In the genomic region with DNA sequence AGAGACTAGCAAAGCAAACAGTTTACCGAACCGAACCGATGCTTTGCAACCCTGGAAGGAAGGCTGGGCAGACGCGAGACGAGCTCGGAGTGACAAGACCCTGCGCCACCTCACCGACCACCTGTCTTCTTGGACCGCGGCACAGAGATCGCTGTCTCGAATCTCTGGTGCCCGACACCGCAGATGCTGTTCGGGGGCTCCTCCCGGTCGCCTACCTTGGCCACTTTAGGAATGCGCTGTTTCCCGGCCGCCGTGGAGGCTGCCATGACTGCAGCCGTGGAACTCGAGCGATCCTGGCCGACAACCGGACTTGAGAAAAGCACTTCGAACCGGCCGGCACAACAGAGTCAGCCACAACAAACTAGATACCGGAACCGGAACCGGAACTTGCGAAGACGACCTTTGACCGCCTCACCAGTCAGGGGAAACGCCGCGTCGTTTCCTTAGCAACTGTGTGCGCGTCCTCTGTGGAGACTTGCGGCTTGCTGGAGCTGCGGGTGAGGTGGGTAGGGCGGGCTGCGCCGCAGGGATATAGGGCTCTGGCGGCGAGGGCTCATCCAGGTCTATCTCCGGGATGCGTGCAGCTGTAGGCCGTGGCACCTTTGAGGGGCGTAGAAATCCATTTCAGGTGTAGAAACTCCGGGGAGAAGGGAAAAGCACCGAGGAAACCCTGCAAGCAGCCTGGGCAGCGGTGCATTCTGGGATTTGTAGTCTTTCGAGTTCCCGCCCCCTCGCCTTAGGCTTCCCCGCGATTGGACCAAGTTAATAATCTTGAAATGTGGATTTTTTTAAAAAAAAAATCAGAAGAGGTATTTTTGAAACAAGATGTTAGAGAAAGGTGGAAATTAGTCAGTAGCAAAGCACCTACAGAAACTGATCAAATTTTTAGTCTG, we compare ENCODE assay signal across 7 mouse cellular contexts. TPM values are rescaled to one million over a fixed set of nuclear protein-coding genes. Genes with fewer than 3 reads are reported as not detected.
DNase-seq lines count a peak whose midpoint lies in the region; ATAC-seq lines count a peak whose summit lies in the region.

Cfap61 (plus strand) TSS at position 446 of the 893 bp plus-strand sequence.
Crnkl1 (minus strand) TSS at position 676 of the 893 bp plus-strand sequence.

- H3K9me3 ChIP-seq in embryonic facial prominence, embryonic 11.5 days (replicated peaks; ENCODE audit: control insufficient read depth, low read length): no peaks in the 10 kb centered on the region
- no peaks in the 10 kb centered on the region for H3K9me3 ChIP-seq in limb, embryonic 10.5 days (replicated peaks)
- H3K9me3 ChIP-seq in midbrain, embryonic 13.5 days: no peaks in the 10 kb centered on the region

- no peak within 1 kb of the TSS for H3K27ac ChIP-seq in embryonic facial prominence, embryonic 11.5 days (replicated peaks; ENCODE audit: low read depth, low read length)
- peak within 1 kb of the TSS; percentile 42 for H3K27ac ChIP-seq in limb, embryonic 10.5 days
- H3K27ac ChIP-seq in midbrain, embryonic 13.5 days: 0 out of 2 replicates have a peak within 1 kb of the TSS, but pooled peaks have one; percentile 35

- H3K4me3 ChIP-seq in embryonic facial prominence, embryonic 11.5 days (ENCODE audit: low read depth, low read length): peak within 1 kb of the TSS; percentile 70
- H3K4me3 ChIP-seq in limb, embryonic 10.5 days: peak within 1 kb of the TSS; percentile 91
- H3K4me3 ChIP-seq in midbrain, embryonic 13.5 days (replicated peaks): peak within 1 kb of the TSS; percentile 93

- H3K9ac ChIP-seq in embryonic facial prominence, embryonic 11.5 days (replicated peaks; ENCODE audit: low read length): peak within 1 kb of the TSS; percentile 43
- peak within 1 kb of the TSS; percentile 70 for H3K9ac ChIP-seq in midbrain, embryonic 13.5 days (replicated peaks)

- no peaks in the 10 kb centered on the region for H3K36me3 ChIP-seq in embryonic facial prominence, embryonic 11.5 days (replicated peaks; ENCODE audit: control insufficient read depth, insufficient read depth, low read depth, low read length)
- peaks cover 32% of the 10 kb centered on the region for H3K36me3 ChIP-seq in limb, embryonic 10.5 days
- peaks cover 30% of the 10 kb centered on the region for H3K36me3 ChIP-seq in midbrain, embryonic 13.5 days

- no peaks in the 10 kb centered on the region for H3K27me3 ChIP-seq in embryonic facial prominence, embryonic 11.5 days (ENCODE audit: control insufficient read depth, insufficient read depth, low read length)
- H3K27me3 ChIP-seq in limb, embryonic 10.5 days (ENCODE audit: low read depth, poor library complexity, severe bottlenecking): no peaks in the 10 kb centered on the region
- no peaks in the 10 kb centered on the region for H3K27me3 ChIP-seq in midbrain, embryonic 13.5 days

- H3K4me1 ChIP-seq in embryonic facial prominence, embryonic 11.5 days (ENCODE audit: control insufficient read depth, insufficient read depth, low read length): no peaks in the 10 kb centered on the region
- peaks cover 8% of the 10 kb centered on the region for H3K4me1 ChIP-seq in limb, embryonic 10.5 days
- H3K4me1 ChIP-seq in midbrain, embryonic 13.5 days (replicated peaks): peaks cover 10% of the 10 kb centered on the region

- peak; percentile 96 for ATAC-seq in embryonic facial prominence, embryonic 11.5 days (replicated peaks; ENCODE audit: insufficient number of reproducible peaks, low FRiP score, low TSS enrichment, low read depth)
- ATAC-seq in granulocyte monocyte progenitor cell, adult 5-6 weeks (replicated peaks; ENCODE audit: poor library complexity, severe bottlenecking): peak; percentile 97
- peak; percentile 99 for ATAC-seq in midbrain, embryonic 13.5 days

- peak; percentile 96 for DNase-seq in adrenal gland, postnatal 14 days
- peak; percentile 99 for DNase-seq in embryonic facial prominence, embryonic 11.5 days (ENCODE audit: low spot score)
- peak; percentile 95 for DNase-seq in kidney, adult 11 months
- DNase-seq in limb, embryonic 10.5 days (ENCODE audit: low spot score): peak; percentile 96
- peak; percentile 87 for DNase-seq in spleen, adult 12 weeks (ENCODE audit: low spot score)

- under 1% methylated on average over 61 of the region's 61 CpGs for WGBS in embryonic facial prominence, embryonic 11.5 days
- under 1% methylated on average over 61 of the region's 61 CpGs for WGBS in limb, embryonic 10.5 days
- under 1% methylated on average over 61 of the region's 61 CpGs for WGBS in midbrain, embryonic 13.5 days

- peak within 1 kb of the TSS; percentile 61 for H3K4me2 ChIP-seq in embryonic facial prominence, embryonic 11.5 days (ENCODE audit: low read depth, low read length)
- peak within 1 kb of the TSS; percentile 93 for H3K4me2 ChIP-seq in midbrain, embryonic 13.5 days (replicated peaks)

RNA-seq across cellular contexts. Expression of gene Cfap61, which starts in this region (rescaled TPM):
- total RNA-seq in adrenal gland, postnatal 14 days (2021): 25.5 and 39.6 TPM in 2 replicates
- 0.38 and 1.3 TPM in 2 replicates for polyA plus RNA-seq in embryonic facial prominence, embryonic 11.5 days (2014; fragmentation: Nextera tagmentation; extraction: Ambion mirVana)
- total RNA-seq in granulocyte monocyte progenitor cell, adult 5-6 weeks (2014; fragmentation: Nextera tagmentation): not detected in 2 replicates
- not detected in 2 replicates for total RNA-seq in granulocyte monocyte progenitor cell, adult 5-6 weeks (2017)
- polyA plus RNA-seq in limb, embryonic 10.5 days (2016; fragmentation: Nextera tagmentation; extraction: Ambion mirVana): 0.28 and 0.88 TPM in 2 replicates
- polyA plus RNA-seq in midbrain, embryonic 13.5 days (2015; fragmentation: Nextera tagmentation; extraction: Ambion mirVana): 1.7 and 1.8 TPM in 2 replicates

RNA-seq across cellular contexts. Expression of gene Crnkl1, which starts in this region (rescaled TPM):
- 24.3 and 27.3 TPM in 2 replicates for total RNA-seq in adrenal gland, postnatal 14 days (2021)
- 49.2 and 50.6 TPM in 2 replicates for polyA plus RNA-seq in embryonic facial prominence, embryonic 11.5 days (2014; fragmentation: Nextera tagmentation; extraction: Ambion mirVana)
- total RNA-seq in granulocyte monocyte progenitor cell, adult 5-6 weeks (2014; fragmentation: Nextera tagmentation): 24.8 and 27.2 TPM in 2 replicates
- 62.3 and 69.9 TPM in 2 replicates for total RNA-seq in granulocyte monocyte progenitor cell, adult 5-6 weeks (2017)
- polyA plus RNA-seq in limb, embryonic 10.5 days (2016; fragmentation: Nextera tagmentation; extraction: Ambion mirVana): 33.6 and 38.9 TPM in 2 replicates
- polyA plus RNA-seq in midbrain, embryonic 13.5 days (2015; fragmentation: Nextera tagmentation; extraction: Ambion mirVana): 33.5 and 35.6 TPM in 2 replicates

Comparison
In these comparisons a context has a peak if more than half of its experiments do, and no peak if none do; other contexts are left out.
1. RNA of gene Cfap61 (total RNA-seq): 25.5 to 39.6 TPM in adrenal gland, postnatal 14 days; not detected in granulocyte monocyte progenitor cell, adult 5-6 weeks; every median in the first group is over 10 times any median in the second.
2. Peak in every context shown above with its lines, with median percentiles within 50 percentile points of each other: DNase-seq, ATAC-seq and H3K4me3 ChIP-seq.